Mouse (Mus musculus): ENCODE measurements around the gene Rassf7.

- TF ChIP-seq CTCF (IDR thresholded peaks at IDR 0.05; ENCODE audit: control insufficient read depth, insufficient read depth, low read length) (no peak), POLR2A (IDR thresholded peaks at IDR 0.05; ENCODE audit: borderline replicate concordance, control insufficient read depth, low read depth, low read length) (no peak)
These were observed 10.2 kb upstream of the Rassf7 start for GRCm38 (mm10) chr7:141205504-141205903.

All from bone marrow, adult 2 months (tissue).